Mouse (Mus musculus) yolk sac, embryonic 10.5 days (tissue): Measurements from ENCODE around the gene Pappa.
A peak's percentile ranks its signal among the peaks of the same experiment; 100 is the strongest.

Source experiments
- DNase-seq: peaks from one replicate; pipeline ENCODE4 v3.0.0-alpha.2; 2017; ENCODE audit warnings: low spot score

The Pappa gene

GRCm38 (mm10) chr4:65272295-65272694 lies 148.3 kb downstream of the Pappa start:
- no peak for DNase-seq

GRCm38 (mm10) chr4:65273299-65273851 lies 149.4 kb downstream of the Pappa start:
- no peak for DNase-seq

GRCm38 (mm10) chr4:65278451-65279271 lies 154.7 kb downstream of the Pappa start:
- DNase-seq, result peak; percentile 23

GRCm38 (mm10) chr4:65279272-65279653 lies 155.3 kb downstream of the Pappa start:
- DNase-seq, result no peak

- peak; percentile 25 for DNase-seq
Measured at GRCm38 (mm10) chr4:65279979-65280677, 156.2 kb downstream of the Pappa start.

GRCm38 (mm10) chr4:65280888-65281287 lies 156.9 kb downstream of the Pappa start:
- DNase-seq, result no peak

DNA sequence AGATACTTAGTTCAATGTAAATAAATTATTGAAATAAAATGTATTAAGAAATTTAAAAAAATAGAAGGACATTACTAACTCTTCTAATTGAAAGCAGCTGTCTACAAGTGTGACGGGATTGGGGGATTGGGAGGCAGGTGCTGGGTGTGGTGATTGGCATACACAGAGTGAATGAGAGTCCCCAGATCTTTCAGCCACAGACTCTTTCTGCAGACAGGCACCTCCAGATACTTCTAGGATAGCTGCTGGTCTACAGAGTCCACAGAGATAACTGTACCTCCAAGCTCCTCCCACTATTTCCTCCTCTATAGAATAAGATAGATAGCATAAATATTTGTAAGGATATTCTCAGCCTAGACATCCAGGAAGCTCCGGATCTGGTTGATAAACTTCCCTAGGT lies 159.6 kb downstream of the Pappa start:
- no peak for DNase-seq

- DNase-seq, result no peak
Measured at GRCm38 (mm10) chr4:65285165-65285564, 161.2 kb downstream of the Pappa start.

DNA sequence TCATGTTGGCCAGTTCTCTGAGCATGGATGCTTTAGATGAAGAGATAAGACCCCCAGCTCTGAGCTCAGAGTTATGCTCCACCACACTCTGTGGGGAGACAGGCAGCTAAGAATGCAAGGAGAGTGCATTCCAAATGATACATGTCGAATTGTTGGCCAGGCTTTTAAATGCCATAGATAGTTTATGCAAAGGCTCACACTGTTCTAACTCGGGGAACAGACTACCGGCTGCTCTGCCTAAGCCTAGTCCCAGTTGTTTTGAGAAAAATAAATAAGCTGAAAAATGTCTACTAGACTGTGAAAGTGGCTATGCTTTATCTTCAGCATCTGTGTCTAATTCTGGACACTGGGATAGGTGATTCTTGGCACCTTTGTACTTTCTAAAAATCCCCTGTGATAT lies 165.3 kb downstream of the Pappa start:
- no peak for DNase-seq

DNA sequence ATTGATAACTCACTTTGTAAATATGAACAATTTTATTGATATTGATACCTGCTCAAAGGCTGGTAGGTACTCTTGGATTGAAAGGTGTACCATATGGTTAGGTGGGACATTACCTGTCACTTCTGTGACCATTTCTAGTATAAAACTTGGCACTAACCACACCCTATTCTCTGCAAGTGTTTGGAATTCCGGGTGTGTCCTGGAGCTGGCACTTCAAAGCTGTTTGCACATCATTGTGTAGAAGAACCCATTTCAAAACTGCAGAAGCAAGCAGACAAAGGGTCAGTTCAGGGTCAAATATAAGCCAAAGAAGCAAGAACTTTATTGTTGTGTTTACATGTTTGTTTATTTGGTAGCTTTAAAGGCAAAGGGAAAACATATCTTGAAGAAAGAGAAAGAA lies 171.8 kb downstream of the Pappa start:
- no peak for DNase-seq

DNA sequence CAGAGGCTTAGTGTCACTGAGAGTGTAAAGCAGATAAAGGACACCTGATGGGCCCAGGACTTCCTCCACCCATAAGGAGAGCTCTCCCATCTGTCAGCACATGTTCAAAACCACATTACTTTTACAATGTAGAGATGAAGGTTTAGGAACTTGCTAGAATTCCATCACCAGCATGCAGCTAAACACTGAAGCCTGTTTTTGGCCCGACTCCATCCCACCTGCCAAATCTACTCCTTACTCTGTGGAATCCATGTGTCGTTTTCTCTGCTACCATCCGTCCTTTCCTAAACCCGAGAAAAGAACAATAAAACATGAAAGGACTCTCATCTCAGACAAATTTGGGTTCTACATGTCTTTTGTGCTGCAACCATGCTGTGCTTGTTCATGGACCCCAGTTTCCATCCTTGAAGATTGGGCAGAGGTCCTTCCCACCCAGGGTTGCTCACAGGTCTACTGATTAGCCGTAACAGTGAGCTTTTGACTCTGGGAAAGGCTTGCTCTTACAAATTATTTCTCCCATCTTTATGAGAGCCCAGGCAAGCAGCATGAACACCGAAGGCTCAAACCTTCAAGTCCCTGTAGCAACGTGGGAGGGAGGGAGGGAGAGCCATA lies 172.5 kb downstream of the Pappa start:
- DNase-seq, result no peak

GRCm38 (mm10) chr4:65296968-65297499 lies 173.1 kb downstream of the Pappa start:
- no peak for DNase-seq

DNA sequence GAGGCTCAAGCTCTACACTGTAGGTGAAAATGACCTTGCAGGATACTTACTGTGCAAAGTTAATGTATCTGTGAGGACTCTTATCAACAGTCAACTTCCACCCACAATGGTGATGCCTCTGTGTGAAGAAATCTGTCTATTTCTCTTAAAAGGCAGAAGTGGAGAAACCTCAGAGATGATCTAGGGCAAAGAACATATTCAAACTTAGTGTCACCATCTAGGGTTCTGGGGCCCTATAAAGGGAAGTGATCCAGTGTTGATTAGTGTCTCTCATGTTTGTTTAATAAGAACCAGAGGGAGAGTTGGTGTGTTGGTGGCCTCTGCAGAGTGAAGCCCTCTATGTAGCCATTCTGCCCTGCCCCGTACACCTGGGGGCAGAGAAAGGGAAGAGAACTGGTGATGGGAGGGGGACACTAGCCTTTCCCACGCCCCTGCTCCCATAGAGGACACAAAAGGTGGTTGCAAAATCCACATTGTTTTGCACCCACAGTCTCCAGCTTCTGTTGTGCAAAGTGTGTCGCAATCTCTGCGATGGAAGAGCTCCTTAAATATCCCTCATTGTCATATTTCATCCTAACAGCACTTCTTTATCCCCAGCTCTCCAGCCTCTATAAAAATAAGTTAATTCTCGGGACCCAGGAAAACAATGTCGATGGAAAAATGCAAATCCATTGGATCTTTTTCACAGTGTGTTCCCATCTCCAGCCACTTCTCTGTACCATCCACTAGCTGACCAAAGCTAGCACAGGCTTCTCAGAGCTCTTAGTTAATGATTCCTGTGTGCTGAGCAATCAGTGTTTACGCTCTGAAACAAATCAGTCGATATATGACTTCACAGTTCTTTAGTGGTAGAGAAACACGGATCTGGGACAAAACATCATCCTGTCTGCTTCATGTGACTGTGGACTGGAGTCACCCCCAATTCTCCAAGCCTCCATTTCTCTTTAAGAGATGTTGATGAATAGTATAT lies 174.5 kb downstream of the Pappa start:
- peak; percentile 31 for DNase-seq

DNA sequence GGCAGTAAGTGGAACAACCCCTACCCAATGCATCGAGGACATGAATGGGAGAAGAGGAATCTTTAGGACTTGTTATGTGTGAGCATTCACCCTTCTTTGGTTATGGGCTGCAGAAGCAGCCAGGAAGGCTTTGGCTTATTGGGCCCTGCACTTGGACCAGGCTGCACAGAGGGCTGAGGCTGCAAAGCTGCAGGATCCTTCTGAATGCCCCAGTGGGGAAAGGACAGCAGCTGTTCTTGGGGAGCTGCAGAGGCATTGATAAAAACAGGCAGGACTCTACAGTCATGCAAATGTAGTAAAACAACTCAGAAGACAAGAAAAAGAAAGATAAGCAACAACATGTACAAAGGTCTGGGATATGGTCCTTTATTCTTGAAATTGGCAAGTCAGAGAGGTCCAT lies 175.4 kb downstream of the Pappa start:
- no peak for DNase-seq

DNA sequence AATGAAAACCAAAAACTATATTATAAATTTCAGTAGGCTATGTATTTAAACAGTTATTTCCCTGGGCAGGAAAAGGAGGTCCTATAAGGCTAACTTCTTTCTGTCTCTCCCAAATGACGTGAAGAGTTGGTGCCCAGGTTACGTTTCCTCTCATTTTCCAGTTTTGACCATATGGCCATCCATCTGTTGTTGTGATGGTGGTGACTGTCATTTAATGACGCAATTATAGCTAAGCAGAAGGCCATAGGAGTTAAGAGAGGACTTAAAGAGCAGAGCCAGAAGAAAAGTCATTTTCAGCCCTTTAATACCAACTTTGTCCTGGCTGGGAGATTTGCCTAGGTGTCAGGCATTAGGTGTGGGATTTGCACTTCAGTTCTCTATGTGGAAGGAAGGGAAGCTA lies 176.5 kb downstream of the Pappa start:
- no peak for DNase-seq

- no peak for DNase-seq
Measured at GRCm38 (mm10) chr4:65302666-65303065, 178.7 kb downstream of the Pappa start.

DNA sequence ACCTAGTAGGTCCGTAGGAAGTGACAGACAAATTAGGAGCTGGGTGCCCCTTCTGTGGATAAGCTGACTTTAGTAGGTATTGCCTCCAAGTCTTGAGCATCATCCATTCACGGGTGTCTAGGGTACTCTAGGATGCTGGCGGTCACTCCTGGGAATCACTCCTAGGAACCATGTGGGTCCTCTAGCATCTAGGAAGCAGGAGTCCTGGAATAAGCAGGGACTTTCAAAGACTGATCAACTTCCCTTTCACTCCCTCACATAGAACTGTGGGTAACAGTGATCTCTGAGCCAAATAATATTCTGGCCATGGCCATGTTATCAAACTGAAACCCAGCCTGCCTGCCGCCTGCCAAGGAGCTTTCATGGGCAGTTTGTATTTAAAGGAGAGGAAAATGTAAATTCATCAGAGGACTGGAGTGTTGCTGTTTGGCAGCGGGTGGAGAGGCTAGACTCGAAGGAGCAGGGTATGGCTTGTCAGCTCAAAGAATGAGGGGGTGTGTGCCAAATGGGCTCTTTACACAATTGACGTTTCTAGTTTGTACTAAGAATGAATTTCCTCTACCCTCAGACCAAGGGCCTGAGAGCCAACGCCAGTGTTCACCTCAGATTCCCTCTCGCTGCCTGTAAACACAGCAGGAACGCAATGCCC lies 194.0 kb downstream of the Pappa start:
- DNase-seq, result no peak

GRCm38 (mm10) chr4:65321340-65321739 lies 197.4 kb downstream of the Pappa start:
- DNase-seq, result no peak

DNA sequence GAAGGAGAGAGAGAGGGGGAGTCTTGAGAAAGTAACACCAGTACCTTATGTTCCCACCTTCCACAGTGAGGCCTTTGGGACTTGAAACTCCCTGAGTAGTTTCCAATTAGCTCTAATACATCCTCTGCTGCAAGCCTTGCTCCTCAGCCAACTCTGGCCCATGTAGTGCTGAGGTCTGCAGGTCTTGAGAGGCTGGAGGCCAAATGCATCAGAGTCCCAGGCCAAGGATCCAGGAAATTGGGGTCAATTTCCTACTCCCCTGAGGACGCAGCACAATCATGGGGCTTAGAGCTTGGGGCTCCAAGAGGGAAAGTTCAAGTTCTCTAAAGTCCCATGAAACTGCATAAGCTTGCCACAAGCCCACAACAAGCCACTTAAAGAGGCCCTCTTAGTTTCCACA lies 198.0 kb downstream of the Pappa start:
- DNase-seq, result no peak

DNA sequence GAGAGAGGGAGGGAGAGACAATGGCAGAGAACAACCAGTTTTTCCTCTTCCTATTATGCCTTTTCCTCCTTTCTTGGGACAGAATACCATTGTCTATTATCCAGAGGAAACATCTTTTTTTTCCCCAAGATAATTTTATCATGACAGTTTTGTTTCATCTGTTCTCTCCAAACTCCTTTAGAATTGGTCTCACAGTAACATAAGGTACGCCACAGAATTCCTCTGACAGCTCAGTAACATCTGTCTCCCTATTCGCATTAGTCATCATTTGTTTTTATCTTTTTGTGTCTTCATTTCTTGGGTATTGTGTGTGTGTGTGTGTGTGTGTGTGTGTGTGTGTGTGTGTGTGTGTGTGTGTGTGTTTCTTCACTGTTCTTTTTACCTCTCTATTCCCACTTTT lies 201.8 kb downstream of the Pappa start:
- DNase-seq, result no peak
